Mouse (Mus musculus) olfactory bulb, adult 2 months (tissue): Measurements from ENCODE around the gene Rala. TPM values are rescaled to one million over a fixed set of nuclear protein-coding genes. Genes with fewer than 3 reads are reported as not detected.

Experiments
- H3K27ac ChIP-seq: fragments of 200-500 bp; 2 replicates; pipeline ENCODE4 v1.5.1; 2012; ENCODE audit warnings: low read depth, low read length; ENCODE audit not compliant: insufficient read depth
- H3K4me1 ChIP-seq: fragments of 200-500 bp; 2 replicates; pipeline ENCODE4 v1.6.1; 2012; ENCODE audit warnings: low read length; ENCODE audit not compliant: control insufficient read depth, insufficient read depth
- H3K4me3 ChIP-seq: fragments of 200-500 bp; 2 replicates; pipeline ENCODE4 v1.5.1; 2012; ENCODE audit warnings: mild to moderate bottlenecking, low read depth, low read length, moderate library complexity; ENCODE audit not compliant: insufficient read depth
- CTCF ChIP-seq: fragments of 200-500 bp; IDR thresholded peaks from 2 replicates; pipeline ENCODE4 v1.5.1; 2012; ENCODE audit warnings: low read depth, mild to moderate bottlenecking, low read length, moderate library complexity; ENCODE audit not compliant: insufficient read depth
- POLR2A ChIP-seq: fragments of 200-500 bp; IDR thresholded peaks from 2 replicates; pipeline ENCODE4 v1.6.1; 2012; ENCODE audit warnings: mild to moderate bottlenecking, low read depth, low read length, moderate library complexity; ENCODE audit not compliant: insufficient read depth
- WGBS: fragments of 180-500 bp; shearing (Covaris S2); methylation state at CpG from one replicate; pipeline ENCODE4 v1.1.7; 2018; 5-methylcytosine and 5-hydroxymethylcytosine counted together
- polyA plus RNA-seq: library from polyadenylated mRNA; stranded (reverse); fragments of >200 nt; gene quantifications from 2 replicates; pipeline ENCODE4 v1.2.4, GENCODE M21; 2012; ENCODE audit warnings: low replicate concordance; ENCODE audit not compliant: missing spikeins, insufficient read depth, insufficient read length

The Rala gene
- polyA plus RNA-seq, 1 experiment: not detected

DNA sequence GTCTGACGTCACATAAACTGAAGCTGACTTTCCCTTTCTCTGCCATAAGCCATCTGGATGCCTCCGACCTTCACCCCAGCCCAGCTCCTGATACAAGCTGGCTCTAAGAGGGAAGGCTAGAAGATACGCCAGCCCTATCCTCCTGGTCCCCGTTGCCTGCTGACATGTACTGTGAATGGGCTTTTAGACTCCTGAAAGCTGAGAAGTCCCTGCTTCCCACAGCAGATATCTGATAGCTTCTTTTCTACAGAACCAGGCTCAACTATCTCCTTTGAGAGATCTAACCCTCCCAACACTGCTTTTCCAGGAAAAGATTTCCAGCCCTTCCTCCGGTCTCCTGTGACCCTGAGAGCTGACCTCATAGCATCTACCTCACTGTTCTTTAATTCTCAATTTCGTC is 89.3 kb downstream of the Rala start:
- Histone ChIP-seq H3K4me3 (no peak overlapping the region), H3K4me1 (peaks cover 21% of the 10 kb centered on the region), H3K27ac (no peak overlapping the region)
- WGBS: 46% methylated on average over 6 of the region's 6 CpGs
- TF ChIP-seq CTCF (no peak), POLR2A (no peak)

DNA sequence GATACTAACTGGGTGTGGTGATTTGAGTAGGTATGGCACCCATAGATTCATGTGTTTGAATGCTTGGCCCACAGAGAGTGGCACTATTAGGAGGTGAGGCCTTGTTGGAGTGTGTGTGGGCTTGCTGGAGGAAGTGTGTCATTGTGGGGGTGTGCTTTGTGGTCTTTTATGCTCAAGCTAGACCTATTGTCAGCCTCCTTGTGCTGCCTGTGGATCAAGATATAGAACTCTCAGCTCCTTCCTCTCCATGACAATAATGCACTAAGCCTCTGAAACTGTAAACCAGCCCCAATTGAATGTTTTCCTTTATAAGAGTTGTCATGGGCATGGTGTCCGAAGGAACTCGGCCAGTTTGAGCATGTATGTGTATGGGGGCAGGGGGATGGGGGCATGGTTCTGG is 100.7 kb downstream of the Rala start:
- 75% methylated on average over 2 of the region's 2 CpGs for WGBS
- H3K27ac ChIP-seq: no peak overlapping the region
- TF ChIP-seq CTCF: no peak
- TF ChIP-seq POLR2A: no peak
- no peak overlapping the region for H3K4me3 ChIP-seq
- no peaks in the 10 kb centered on the region for H3K4me1 ChIP-seq

- no peaks in the 10 kb centered on the region for H3K4me1 ChIP-seq
- no peak overlapping the region for H3K27ac ChIP-seq
- no peak overlapping the region for H3K4me3 ChIP-seq
- 57% methylated on average over 4 of the region's 4 CpGs for WGBS
- TF ChIP-seq POLR2A (no peak), CTCF (no peak)
These were observed 101.3 kb downstream of the Rala start for GRCm38 (mm10) chr13:17842756-17843155.

- Histone ChIP-seq H3K27ac (no peak overlapping the region), H3K4me1 (no peaks in the 10 kb centered on the region), H3K4me3 (no peak overlapping the region)
- WGBS: 89% methylated on average over 5 of the region's 5 CpGs
- TF ChIP-seq CTCF (no peak), POLR2A (no peak)
These were observed 104.9 kb downstream of the Rala start for GRCm38 (mm10) chr13:17839137-17839536.

- WGBS: 36% methylated on average over 4 of the region's 4 CpGs
- Histone ChIP-seq H3K4me1 (no peaks in the 10 kb centered on the region), H3K27ac (no peak overlapping the region), H3K4me3 (no peak overlapping the region)
- no peak for TF ChIP-seq POLR2A
- TF ChIP-seq CTCF: no peak
These were observed 105.6 kb downstream of the Rala start for GRCm38 (mm10) chr13:17838484-17838851.

DNA sequence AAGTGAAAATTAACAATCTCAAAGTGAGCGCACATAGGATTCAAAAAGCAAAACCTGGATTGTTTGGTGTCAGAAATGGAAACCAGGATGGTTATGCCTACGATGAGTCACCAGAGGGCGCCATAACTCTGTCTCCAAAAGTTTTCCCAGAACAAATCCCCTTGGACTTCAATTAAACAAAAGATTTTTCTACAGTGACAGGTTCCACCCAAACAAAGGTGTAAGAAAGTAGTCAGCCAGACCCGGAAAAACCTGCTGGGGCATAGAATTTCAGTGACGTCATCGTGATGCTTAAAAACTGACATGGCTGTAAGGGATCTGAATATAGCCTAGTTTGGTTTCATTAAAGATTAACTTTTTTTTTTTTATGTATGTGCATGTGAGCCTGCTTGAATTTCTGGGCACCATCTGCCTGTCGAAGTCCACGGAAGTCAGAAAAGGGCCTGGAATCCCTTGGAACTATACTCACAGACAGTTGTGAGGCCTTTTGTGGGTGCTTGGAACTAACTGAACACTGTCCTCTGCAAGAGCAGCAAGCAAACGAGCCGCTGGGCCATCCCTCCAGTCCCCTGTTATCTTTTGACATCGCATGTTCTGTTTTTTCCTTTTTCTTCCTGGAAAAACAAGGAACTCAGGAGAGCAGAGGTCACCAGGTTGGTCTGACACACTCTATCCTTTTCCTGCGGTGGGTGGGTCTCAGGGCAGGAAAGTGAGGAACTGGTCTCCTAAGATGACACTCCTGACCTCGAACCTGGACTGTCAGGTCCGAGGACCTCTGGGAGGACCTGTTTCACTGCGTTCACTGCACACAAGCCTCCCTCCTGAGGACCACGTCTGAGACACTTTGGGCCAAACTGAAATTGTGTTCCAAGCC is 106.2 kb downstream of the Rala start:
- no peak; the same call in 1 of the 2 replicates for TF ChIP-seq CTCF
- TF ChIP-seq POLR2A: no peak
- H3K27ac ChIP-seq: no peak overlapping the region
- 39% methylated on average over 16 of the region's 16 CpGs for WGBS

DNA sequence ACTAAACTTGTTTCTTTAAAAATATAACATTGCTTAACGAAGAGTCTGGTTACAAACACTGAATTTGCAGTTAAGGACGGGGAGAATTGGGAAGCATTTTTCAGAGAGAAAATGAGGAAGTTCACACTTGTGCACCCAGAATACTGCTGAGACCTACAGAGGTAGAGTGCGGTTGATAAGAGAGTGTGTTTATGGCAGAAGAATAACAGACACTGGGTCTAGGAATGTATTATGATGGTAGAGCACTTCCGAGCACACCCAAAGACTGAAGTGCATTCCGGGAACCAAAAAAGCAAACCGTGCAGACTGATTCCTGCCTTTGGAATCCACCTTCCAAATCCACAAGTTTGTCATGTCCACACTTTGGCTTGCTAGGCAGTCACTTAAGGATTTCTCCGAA is 107.2 kb downstream of the Rala start:
- Histone ChIP-seq H3K27ac (no peak overlapping the region), H3K4me1 (no peaks in the 10 kb centered on the region), H3K4me3 (no peak overlapping the region)
- WGBS: 84% methylated on average over 7 of the region's 7 CpGs
- TF ChIP-seq CTCF (no peak), POLR2A (no peak)

More for the DNA sequence above, 106.2 kb downstream of the Rala start:
- Histone ChIP-seq H3K4me1 (no peaks in the 10 kb centered on the region), H3K4me3 (no peak overlapping the region)

DNA sequence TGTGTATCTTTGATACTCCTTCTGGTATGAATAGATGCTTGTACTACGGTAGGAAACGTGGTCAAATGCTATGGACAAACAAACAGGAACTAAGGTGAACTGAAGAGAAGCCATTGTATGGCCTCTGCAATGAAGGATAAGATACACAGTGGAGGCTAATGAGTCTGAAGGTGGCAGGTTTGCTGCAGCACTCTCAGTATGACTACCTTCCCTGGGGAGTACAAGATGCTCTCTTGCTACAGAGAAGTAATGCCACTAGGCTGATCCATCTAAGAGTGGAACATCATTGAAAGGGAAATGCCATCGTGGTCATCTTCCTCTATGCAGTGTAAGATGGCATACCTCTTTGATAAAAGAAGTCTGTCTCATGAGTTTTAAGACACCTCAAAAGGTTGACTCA is 111.1 kb downstream of the Rala start:
- H3K4me1 ChIP-seq: no peaks in the 10 kb centered on the region
- WGBS: 72% methylated on average over 3 of the region's 3 CpGs
- H3K4me3 ChIP-seq: no peak overlapping the region
- no peak overlapping the region for H3K27ac ChIP-seq
- TF ChIP-seq CTCF (no peak), POLR2A (no peak)

Other genes starting within 250 kb of the Rala start
- gene Mplkip, start 249.0 kb downstream of the Rala start, polyA plus RNA-seq: not detected in 2 replicates
- not detected in 2 replicates for gene Sugct, start 248.7 kb downstream of the Rala start, polyA plus RNA-seq
- 65.0 TPM in 1 of 2 replicates, not detected in the other for gene Cdk13, start 139.1 kb downstream of the Rala start, polyA plus RNA-seq
- not detected in 2 replicates for gene Yae1d1, start 49.1 kb upstream of the Rala start, polyA plus RNA-seq